Mouse (Mus musculus): ENCODE results near the gene Ptchd4. TPM values are rescaled to one million over a fixed set of nuclear protein-coding genes. Genes with fewer than 3 reads are reported as not detected.

Ptchd4 gene
- polyA plus RNA-seq (2014; fragmentation: Nextera tagmentation; extraction: Ambion mirVana), result 0.29 and 0.34 TPM in 2 replicates

DNA sequence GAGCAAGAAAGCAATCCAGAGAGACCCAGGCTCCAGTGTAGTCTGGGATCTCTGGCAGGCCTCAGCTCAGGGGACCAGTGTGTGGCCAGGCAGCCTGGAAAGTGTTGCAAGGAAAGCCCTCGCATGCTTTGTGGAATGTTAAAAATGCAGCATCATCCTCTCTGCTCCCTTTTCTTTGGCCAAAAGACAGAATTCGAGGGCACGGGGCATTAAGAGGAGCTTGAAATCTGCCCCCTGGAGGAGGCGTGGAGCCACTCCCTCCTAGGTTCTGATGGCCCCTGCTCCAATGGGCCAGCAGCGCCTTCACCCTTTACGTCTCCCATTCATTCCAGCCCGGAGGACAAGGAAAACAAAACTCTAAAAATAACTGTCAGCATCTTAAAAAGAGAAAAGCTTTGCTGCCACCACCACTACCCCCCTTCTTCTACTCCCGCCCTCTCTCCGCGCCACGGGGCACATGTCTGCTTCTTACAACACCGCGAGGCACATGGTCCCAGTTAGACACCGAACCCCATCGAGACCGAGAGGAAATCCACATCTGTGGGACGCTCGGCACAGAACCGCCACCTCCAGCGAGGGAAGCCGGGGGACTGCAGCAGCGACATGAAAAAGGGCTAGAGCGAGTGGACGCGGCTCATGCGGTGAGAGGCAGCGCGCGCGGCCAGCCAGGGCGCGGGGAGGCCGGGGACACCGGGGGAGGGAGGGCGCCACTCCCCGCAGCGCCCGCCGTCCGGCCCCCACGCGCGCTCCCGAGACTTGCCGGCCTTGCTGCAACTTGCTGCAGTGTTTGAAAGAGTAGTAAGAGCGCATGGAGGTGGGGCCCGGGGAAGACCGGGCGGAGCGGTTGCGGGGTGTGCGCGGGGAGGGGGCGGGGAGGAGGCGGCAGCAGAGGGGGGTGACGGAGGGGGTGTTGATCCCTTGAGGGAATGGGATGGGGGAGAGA lies at the start of gene Ptchd4:
Gene Ptchd4 (plus strand): TSS at position 279 of the 943 bp plus-strand sequence.
- Histone ChIP-seq H3K4me3 (ENCODE audit: low read depth, low read length) (peak within 1 kb of the TSS; percentile 48), H3K9ac (peak within 1 kb of the TSS; percentile 47), H3K27ac (ENCODE audit: low read depth) (no peak within 1 kb of the TSS), H3K9me3 (ENCODE audit: low read depth, low read length) (no peaks in the 10 kb centered on the region), H3K4me2 (peak within 1 kb of the TSS; percentile 93), H3K36me3 (ENCODE audit: insufficient read depth) (no peaks in the 10 kb centered on the region), H3K4me1 (ENCODE audit: insufficient read depth) (no peaks in the 10 kb centered on the region), H3K27me3 (ENCODE audit: insufficient read depth, low read length) (peaks cover 12% of the 10 kb centered on the region)
- WGBS, result under 1% methylated on average over 56 of the region's 56 CpGs
- 0 out of 2 replicates have a peak, but pooled peaks have one; percentile 18 for TF ChIP-seq CTCF (IDR thresholded peaks at IDR 0.05; ENCODE audit: low read depth)
- ATAC-seq (ENCODE audit: insufficient read depth), result peak; percentile 91
- peak; percentile 48 for DNase-seq

GRCm38 (mm10) chr17:42276861-42277260 lies 38.9 kb upstream of the Ptchd4 start:
- ATAC-seq (ENCODE audit: insufficient read depth), result no peak
- no peak overlapping the region for H3K9ac ChIP-seq

DNA sequence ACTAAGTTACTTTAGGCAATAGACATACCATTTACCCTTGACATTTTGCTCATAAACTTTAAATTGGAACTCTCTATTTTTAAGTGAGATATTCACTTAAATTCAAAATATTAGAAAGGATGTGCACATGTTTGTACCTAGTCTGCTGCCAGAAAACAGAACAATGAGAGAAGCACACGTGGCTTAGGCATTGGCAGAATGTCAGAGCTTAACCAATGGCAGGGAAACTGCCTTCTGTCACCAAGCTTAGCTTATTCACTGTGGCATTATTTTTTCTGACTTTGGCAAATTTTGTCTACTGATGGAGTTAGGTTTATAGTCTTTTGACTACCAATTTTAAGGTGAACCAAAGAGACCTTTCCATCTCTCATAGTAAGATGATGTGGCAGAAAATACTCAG lies 31.4 kb upstream of the Ptchd4 start:
- Histone ChIP-seq H3K27ac (ENCODE audit: low read depth) (no peak overlapping the region), H3K4me3 (ENCODE audit: low read depth, low read length) (no peak overlapping the region), H3K4me1 (ENCODE audit: insufficient read depth) (no peaks in the 10 kb centered on the region), H3K9me3 (ENCODE audit: low read depth, low read length) (no peaks in the 10 kb centered on the region), H3K36me3 (ENCODE audit: insufficient read depth) (no peaks in the 10 kb centered on the region), H3K4me2 (no peak overlapping the region), H3K9ac (no peak overlapping the region), H3K27me3 (ENCODE audit: insufficient read depth, low read length) (no peaks in the 10 kb centered on the region)
- no peak for ATAC-seq (ENCODE audit: insufficient read depth)
- WGBS, result 63% methylated on average over 1 of the region's 1 CpGs
- DNase-seq, result no peak
- no peak for TF ChIP-seq CTCF (IDR thresholded peaks at IDR 0.05; ENCODE audit: low read depth)

More at GRCm38 (mm10) chr17:42276861-42277260, 38.9 kb upstream of the Ptchd4 start:
- DNase-seq, result no peak
- Histone ChIP-seq H3K4me3 (ENCODE audit: low read depth, low read length) (no peak overlapping the region), H3K36me3 (ENCODE audit: insufficient read depth) (no peaks in the 10 kb centered on the region), H3K4me1 (ENCODE audit: insufficient read depth) (no peaks in the 10 kb centered on the region), H3K4me2 (no peak overlapping the region), H3K27ac (ENCODE audit: low read depth) (no peak overlapping the region), H3K9me3 (ENCODE audit: low read depth, low read length) (no peaks in the 10 kb centered on the region), H3K27me3 (ENCODE audit: insufficient read depth, low read length) (no peaks in the 10 kb centered on the region)
- WGBS, result 75% methylated on average over 2 of the region's 2 CpGs
- TF ChIP-seq CTCF (IDR thresholded peaks at IDR 0.05; ENCODE audit: low read depth), result no peak

DNA sequence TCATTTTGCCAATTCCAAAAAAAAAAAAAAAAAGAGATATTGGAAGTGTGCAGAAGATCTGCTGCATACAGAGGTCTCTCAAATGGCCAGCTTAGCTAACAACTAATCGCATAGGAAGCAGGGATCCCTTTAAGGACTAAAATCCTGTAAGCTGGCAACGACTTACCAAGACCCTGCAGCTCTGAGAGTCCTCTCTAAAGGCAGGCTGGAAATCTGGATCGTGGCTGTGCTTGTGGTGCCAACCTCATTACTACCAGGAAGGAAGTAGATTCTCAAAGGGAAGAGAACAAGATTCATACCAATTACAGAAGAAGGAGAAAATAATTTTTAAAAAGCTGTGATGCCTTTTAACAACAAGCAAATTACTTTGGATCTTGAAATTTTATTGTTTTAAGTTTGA lies 29.5 kb upstream of the Ptchd4 start:
- no peaks in the 10 kb centered on the region for H3K4me1 ChIP-seq (ENCODE audit: insufficient read depth)
- no peak for TF ChIP-seq CTCF (IDR thresholded peaks at IDR 0.05; ENCODE audit: low read depth)
- ATAC-seq (ENCODE audit: insufficient read depth) (no peak), DNase-seq (no peak)
- H3K27ac ChIP-seq (ENCODE audit: low read depth), result no peak overlapping the region
- H3K9ac ChIP-seq, result no peak overlapping the region
- no peaks in the 10 kb centered on the region for H3K27me3 ChIP-seq (ENCODE audit: insufficient read depth, low read length)
- no peak overlapping the region for H3K4me3 ChIP-seq (ENCODE audit: low read depth, low read length)
- no peak overlapping the region for H3K4me2 ChIP-seq
- H3K36me3 ChIP-seq (ENCODE audit: insufficient read depth), result no peaks in the 10 kb centered on the region
- WGBS, result 68% methylated on average over 3 of the region's 3 CpGs
- H3K9me3 ChIP-seq (ENCODE audit: low read depth, low read length), result no peaks in the 10 kb centered on the region

DNA sequence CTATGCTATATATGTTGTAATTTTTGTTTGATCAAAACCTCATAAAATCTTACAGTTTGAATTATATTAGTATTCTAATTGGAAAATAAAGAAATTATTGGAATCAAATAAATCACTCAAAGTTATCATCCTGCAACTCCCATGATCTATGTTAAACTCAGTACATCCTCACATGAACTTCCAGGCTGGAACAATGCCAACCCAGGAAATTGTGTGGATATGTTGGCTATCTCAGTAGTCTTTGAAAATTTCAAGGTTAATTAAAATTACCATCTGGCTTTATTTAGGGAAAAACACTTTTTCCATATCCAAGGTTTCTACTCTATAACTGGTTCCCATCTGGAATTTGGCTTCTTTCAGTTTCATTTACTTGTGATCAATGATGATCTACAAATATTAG lies 25.4 kb upstream of the Ptchd4 start:
- ATAC-seq (ENCODE audit: insufficient read depth), result no peak
- DNase-seq, result no peak
- TF ChIP-seq CTCF (IDR thresholded peaks at IDR 0.05; ENCODE audit: low read depth), result no peak
- Histone ChIP-seq H3K4me3 (ENCODE audit: low read depth, low read length) (no peak overlapping the region), H3K9me3 (ENCODE audit: low read depth, low read length) (no peaks in the 10 kb centered on the region), H3K36me3 (ENCODE audit: insufficient read depth) (no peaks in the 10 kb centered on the region), H3K27me3 (ENCODE audit: insufficient read depth, low read length) (no peaks in the 10 kb centered on the region), H3K4me1 (ENCODE audit: insufficient read depth) (no peaks in the 10 kb centered on the region), H3K27ac (ENCODE audit: low read depth) (no peak overlapping the region), H3K9ac (no peak overlapping the region), H3K4me2 (no peak overlapping the region)

DNA sequence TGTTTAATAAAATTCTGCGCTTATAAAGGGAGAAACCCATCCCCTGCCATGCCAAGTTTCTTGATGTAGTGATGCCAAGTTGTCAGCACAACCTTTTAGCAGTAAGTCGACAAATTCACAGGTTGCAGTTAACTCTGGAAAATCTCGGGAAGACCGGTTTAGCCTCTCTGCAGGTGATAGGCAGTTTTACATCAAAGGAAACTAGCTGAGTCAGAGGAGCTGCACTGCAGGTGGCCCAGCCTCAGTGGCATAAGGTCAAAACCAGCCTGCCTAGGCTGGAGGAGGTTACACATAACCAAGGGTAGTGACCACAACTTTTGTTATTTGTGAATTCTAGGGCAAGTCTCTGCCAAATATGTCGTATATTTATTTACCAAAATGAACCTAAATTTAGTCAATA lies 24.0 kb upstream of the Ptchd4 start:
- no peak for ATAC-seq (ENCODE audit: insufficient read depth)
- Histone ChIP-seq H3K4me1 (ENCODE audit: insufficient read depth) (no peaks in the 10 kb centered on the region), H3K27me3 (ENCODE audit: insufficient read depth, low read length) (no peaks in the 10 kb centered on the region), H3K9me3 (ENCODE audit: low read depth, low read length) (no peaks in the 10 kb centered on the region), H3K36me3 (ENCODE audit: insufficient read depth) (no peaks in the 10 kb centered on the region), H3K4me3 (ENCODE audit: low read depth, low read length) (no peak overlapping the region), H3K4me2 (no peak overlapping the region), H3K9ac (no peak overlapping the region), H3K27ac (ENCODE audit: low read depth) (no peak overlapping the region)
- no peak for DNase-seq
- WGBS, result 37% methylated on average over 5 of the region's 5 CpGs
- no peak for TF ChIP-seq CTCF (IDR thresholded peaks at IDR 0.05; ENCODE audit: low read depth)

- 63% methylated on average over 4 of the region's 4 CpGs for whole genome bisulfite sequencing
Measured at GRCm38 (mm10) chr17:42297986-42298385, 17.8 kb upstream of the Ptchd4 start.

More at GRCm38 (mm10) chr17:42297986-42298385, 17.8 kb upstream of the Ptchd4 start:
- TF ChIP-seq CTCF (IDR thresholded peaks at IDR 0.05; ENCODE audit: low read depth), result no peak
- H3K27ac ChIP-seq (ENCODE audit: low read depth), result no peak overlapping the region
- H3K27me3 ChIP-seq (ENCODE audit: insufficient read depth, low read length), result no peaks in the 10 kb centered on the region
- H3K36me3 ChIP-seq (ENCODE audit: insufficient read depth), result no peaks in the 10 kb centered on the region
- no peak overlapping the region for H3K4me3 ChIP-seq (ENCODE audit: low read depth, low read length)
- ATAC-seq (ENCODE audit: insufficient read depth) (no peak), DNase-seq (no peak)
- H3K4me2 ChIP-seq, result no peak overlapping the region
- H3K4me1 ChIP-seq (ENCODE audit: insufficient read depth), result no peaks in the 10 kb centered on the region
- no peak overlapping the region for H3K9ac ChIP-seq
- no peaks in the 10 kb centered on the region for H3K9me3 ChIP-seq (ENCODE audit: low read depth, low read length)
